Mouse (Mus musculus) layer of hippocampus, adult 9-11 months (tissue): ENCODE data around the gene Ip6k1.
"Not testable (repeated sequence)": the region's sequence is repeated elsewhere in the genome, so short reads cannot be mapped to it uniquely, and the experiment has no call there.

ENCODE experiments used
- DNase-seq: peaks from one replicate; pipeline ENCODE4 v3.0.0; 2022

Gene Ip6k1

DNA sequence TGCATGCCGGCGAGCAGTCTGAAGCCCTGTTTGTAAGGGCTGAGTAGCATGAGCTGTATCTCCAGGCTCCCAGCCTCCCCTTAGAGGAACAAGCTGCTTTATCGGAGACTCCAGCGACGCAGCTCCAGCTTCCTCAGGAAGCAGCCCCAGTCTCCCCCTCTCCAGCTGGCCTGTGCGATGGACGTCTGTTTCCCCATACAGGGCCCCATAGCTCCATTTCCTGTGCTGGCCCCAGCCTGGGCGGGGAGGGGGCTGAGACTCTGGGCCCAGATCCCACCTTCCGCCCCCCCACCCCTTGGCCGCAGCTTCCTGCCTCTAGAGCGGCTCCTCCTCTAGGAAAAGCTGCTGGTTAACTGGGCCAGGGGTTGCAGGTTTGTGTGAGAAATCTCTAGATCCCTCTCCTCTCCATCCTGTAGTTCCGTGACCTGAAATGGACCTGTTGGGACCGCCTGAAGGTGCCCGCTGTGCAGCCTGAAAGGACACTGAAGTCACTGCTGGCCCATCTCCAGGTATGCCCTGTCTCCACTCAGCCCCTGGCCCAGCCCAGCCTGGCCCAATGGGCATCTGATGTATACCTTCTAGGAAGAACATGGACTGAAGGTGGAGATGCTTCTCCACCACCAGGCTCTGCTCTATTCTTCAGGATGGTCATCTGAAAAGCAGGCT is 19.5 kb upstream of the Ip6k1 start, which contains the start of gene Gm20661:
Gene Gm20661 (plus strand): TSS at position 378 of the 666 bp plus-strand sequence.
- peak; percentile 86 for DNase-seq

- peak; percentile 89 for DNase-seq
These were observed 18.8 kb upstream of the Ip6k1 start for GRCm38 (mm10) chr9:107983421-107983890.

GRCm38 (mm10) chr9:107984052-107984753 is 18.1 kb upstream of the Ip6k1 start:
- no peak for DNase-seq

- DNase-seq: no peak
These were observed 17.6 kb upstream of the Ip6k1 start for GRCm38 (mm10) chr9:107984754-107985055.

DNA sequence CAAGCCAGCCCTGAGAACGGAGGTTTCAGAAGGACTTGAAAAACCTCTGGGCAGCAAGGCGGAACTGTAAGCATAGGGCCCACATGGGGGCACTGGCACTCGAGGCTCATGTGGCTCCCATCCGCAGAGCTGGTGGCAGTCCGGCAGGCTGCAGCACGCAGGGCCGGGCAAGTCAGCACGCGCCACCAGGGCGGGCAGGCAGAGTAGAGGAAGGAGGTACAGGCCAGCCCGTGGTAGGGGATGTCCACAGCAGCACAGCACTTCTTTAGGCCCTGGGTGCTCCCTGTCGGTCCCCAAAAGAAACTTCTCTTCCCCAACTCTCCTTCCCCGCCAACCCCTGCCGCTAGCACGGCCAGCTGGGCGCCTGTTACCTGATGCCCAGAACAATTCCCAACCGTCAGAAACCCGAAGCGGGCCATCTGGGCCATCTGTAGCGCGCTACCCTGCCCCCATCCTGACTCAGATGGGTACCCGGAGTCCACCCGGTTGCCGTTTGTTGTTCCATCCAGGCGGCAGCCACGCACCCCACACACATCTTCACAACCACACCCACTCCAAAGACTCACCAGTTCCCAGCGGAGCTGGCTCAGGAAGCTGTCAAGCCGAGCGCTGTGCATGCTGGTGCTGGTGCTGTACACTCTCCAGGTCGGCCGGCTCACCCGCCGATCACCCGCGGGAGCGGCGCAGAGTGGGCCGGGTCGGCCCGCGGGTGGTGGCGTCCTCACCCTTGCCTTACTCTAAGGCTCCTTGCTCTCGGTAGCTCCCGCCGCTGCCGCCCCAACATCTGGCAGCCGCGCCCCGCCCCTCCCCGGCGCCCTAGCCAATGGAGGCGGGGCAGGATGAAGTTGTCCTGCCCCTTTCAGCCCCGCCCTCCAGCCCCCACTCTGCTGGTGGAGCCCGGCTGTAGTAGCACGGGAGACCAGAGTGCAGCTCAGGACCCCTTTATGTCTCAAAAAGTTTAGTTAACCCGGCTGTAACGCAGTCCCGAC is 16.9 kb upstream of the Ip6k1 start, which contains the start of gene Inka1:
Gene Inka1 (minus strand): TSS at position 749 of the 989 bp plus-strand sequence.
- peak; percentile 89 for DNase-seq

GRCm38 (mm10) chr9:107986376-107986775 is 15.9 kb upstream of the Ip6k1 start:
- DNase-seq: peak; percentile 77

DNA sequence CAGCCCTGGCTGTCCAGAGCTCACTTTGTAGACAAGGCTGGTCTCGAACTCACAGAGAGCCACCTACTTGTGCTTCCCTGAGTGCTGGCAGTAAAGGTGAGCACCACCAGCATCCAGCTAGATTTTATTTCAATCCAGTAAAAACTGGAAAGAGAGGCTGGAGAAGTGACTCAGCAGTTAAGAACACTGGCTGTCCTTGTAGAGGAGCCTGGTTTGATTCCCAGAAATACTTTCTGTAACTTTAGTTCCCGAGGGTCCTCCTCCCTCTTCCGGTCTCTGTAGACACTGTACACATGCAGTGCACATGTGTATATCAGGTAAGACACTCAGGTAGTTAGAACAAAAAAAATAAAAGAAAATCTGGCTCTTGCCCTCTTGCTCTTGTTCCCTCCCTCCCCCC is 14.4 kb upstream of the Ip6k1 start:
- DNase-seq: no peak

DNA sequence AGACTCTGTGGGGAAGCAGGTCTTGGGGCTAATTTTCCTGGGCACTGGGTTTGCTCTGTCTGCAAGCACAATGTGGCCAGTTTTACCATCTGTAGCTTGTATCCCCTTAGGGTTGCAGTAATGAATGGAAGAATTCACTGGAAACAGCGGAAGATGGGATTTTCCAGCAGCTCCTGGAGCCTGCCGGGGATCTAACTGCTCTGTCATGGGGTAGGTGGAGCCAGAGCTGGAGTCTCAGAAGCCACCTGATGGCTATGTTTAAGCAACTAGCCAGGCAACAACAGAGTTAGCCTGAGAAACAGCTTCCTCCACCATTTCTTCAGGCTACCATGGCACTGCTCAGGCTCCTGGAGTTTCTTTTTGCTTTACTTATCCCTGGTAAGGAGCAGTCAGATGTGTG is 10.1 kb upstream of the Ip6k1 start, which contains the start of gene Cdhr4:
Gene Cdhr4 (plus strand): TSS at position 301 of the 400 bp plus-strand sequence.
- DNase-seq: no peak

DNA sequence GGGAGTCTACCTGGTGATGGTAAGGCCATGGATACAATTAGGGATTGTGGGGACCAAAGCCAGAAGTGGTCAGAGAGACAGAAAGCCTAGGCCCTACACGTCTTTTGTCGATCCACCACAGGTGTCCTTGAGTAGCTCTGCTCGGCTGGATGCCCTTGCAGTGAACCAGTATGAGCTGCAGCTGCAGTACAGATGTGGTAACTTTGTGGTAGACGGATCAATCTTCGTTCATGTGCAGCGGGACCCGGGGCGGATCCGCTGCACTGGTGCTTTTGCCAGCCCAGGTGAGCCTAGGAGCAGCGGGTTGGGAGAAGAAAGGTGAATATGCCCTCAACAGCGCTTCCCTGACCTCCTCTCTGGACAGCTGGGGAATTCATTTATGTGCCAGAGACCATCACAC is 9.3 kb upstream of the Ip6k1 start:
- DNase-seq: no peak

DNA sequence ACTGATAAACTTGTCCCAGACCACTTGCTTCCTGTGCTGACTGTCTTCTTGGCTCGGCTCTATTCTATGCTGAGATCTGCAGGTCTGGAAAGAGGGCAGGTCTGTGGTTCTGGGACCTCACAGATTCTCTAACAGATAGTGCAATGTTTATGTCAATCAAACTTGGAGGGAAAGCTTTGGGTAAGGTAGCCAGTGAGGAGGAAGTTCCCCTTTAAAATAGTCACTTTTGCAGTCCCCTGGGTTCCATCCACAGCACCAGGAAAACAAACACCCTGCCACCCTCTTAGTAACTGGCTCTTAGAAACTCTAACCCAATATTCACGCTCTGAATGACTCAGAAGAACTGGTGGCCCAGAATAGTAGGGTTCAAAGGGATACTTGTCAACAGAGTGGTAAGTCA is 7.8 kb upstream of the Ip6k1 start:
- DNase-seq: no peak

GRCm38 (mm10) chr9:107995513-107995912 is 6.8 kb upstream of the Ip6k1 start:
- no peak for DNase-seq

GRCm38 (mm10) chr9:107996049-107996448 is 6.3 kb upstream of the Ip6k1 start, which contains the start of gene Gm20662:
TSS of gene Gm20662 (plus strand) at chr9:107996349.
- no peak for DNase-seq

DNA sequence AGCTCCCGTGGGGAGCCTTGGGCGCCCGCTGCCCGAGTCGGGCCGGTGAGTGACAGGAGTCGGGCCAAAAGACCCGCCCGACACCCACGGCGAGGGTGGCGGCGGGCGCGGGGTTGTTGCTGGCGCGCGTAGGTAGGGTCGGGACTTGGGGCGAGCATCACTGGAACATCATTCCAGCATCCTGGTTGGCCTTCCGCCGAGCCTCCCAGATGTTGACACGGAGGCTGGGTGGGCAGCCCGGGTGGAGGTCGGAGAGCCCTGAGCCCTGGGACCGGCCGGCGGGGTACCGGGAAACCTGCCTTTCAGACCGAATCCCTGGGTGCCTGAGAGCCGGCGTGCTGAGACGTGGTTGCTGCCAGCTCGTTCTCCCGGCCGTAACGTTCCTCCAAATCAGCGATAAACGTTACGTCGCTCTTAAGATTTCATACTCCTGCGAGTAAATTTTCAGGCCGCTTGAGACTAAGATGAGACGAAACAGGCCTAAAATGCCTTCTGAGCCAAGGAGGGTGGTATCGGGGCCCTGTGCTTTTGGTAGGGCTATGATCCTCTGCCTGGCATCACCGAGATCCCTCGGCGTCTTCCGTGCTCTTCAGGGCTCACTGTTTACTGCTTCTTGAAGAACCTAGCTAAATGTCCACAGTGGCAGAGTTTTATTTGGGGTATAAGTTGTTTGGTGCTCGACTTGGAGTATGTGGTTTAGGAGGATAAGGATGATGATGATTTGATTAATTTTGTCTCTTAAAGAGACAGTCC is 653 bp downstream of the Ip6k1 start:
- no peak for DNase-seq

GRCm38 (mm10) chr9:108003531-108003890 is 1.2 kb downstream of the Ip6k1 start:
- no peak for DNase-seq

DNA sequence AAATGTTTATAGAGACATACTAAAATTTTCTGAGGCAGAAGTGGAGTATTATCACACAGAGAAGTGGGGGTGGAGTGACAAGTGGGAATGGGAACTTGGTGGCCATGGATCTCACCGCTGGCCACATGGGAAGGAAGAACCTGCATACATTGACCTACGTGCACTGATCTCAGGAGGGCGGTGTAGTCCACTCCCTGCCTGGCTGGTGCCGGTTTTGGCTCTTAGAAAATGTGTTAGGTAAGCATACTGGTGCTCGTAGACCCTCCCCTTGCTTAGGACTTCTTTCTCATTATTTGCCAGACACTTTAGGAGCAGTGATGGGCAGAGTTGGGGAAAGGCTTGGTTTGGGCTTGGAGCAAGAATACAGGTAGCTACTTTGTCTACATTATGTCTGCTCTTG is 5.7 kb downstream of the Ip6k1 start:
- DNase-seq: no peak

GRCm38 (mm10) chr9:108010385-108010784 is 8.1 kb downstream of the Ip6k1 start:
- DNase-seq: no peak

DNA sequence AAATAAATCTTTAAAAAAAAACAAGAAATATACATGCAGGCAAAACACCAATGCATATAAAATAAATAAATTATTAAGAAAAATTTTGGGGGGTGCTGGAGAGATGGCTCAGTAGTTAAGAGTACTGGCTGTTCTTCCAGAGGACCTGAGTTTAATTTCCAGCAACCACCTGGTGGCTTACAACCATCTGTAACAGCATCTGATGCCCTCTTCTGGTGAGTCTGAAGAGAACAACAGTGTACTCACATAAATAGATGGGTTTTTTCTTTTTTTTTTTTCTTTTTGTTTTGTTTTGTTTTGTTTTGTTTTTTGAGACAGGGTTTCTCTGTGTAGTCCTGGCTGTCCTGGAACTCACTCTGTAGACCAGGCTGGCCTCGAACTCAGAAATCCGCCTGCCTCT is 11.3 kb downstream of the Ip6k1 start:
- not testable (repeated sequence) for DNase-seq

- DNase-seq: no peak
These were observed 14.8 kb downstream of the Ip6k1 start for GRCm38 (mm10) chr9:108017127-108017526.

GRCm38 (mm10) chr9:108020741-108021140 is 18.4 kb downstream of the Ip6k1 start:
- DNase-seq: no peak

GRCm38 (mm10) chr9:108023216-108023615 is 20.9 kb downstream of the Ip6k1 start:
- no peak for DNase-seq

GRCm38 (mm10) chr9:108026584-108026983 is 24.3 kb downstream of the Ip6k1 start:
- no peak for DNase-seq

DNA sequence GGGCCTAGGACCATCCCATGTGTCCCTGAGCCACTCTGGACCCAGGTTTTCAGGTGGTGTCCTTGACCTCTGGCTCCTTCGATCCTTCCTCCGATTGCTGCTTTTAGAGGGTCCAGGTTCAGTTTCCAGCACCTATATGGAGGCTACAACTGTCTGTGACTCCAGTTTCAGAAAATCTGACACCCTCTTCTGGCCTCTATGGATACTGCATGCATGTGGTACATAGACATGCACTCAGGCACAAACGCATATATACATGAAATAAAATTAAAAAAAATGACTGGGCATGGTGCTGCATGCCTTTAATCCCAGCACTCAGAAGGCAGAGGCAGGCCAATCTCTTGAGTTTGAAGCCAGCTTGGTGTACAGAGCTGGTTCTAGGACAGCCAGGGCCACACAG is 25.6 kb downstream of the Ip6k1 start:
- DNase-seq: no peak
